Mouse (Mus musculus) thymus, adult 18-20 months (tissue): ENCODE measurements around the gene Tmem120b.

Source experiments
- DNase-seq, 2 experiments: peaks; one replicate each; pipeline ENCODE4 v3.0.0; 2022; ENCODE audit warnings: mixed read lengths in 2 of 2

Gene Tmem120b

GRCm38 (mm10) chr5:123141555-123142160, 73.4 kb downstream of the Tmem120b start:
- DNase-seq = peak in 1 of 2 experiments; percentile 71

- peak; percentile 67 to 75 for DNase-seq
Measured at GRCm38 (mm10) chr5:123142161-123143157, 74.2 kb downstream of the Tmem120b start, which contains the start of gene Setd1b. Gene Setd1b (plus strand): TSS chr5:123142193.

- no peak for DNase-seq
Measured at GRCm38 (mm10) chr5:123143251-123143970, 75.2 kb downstream of the Tmem120b start.

GRCm38 (mm10) chr5:123143971-123144745, 75.9 kb downstream of the Tmem120b start:
- DNase-seq = no peak

- DNase-seq = peak in 1 of 2 experiments; percentile 53
Measured at GRCm38 (mm10) chr5:123144746-123145590, 76.8 kb downstream of the Tmem120b start.

- DNase-seq = no peak
Measured at GRCm38 (mm10) chr5:123146357-123146756, 78.1 kb downstream of the Tmem120b start.

GRCm38 (mm10) chr5:123147569-123147968, 79.4 kb downstream of the Tmem120b start:
- DNase-seq = no peak

- DNase-seq = no peak
Measured at GRCm38 (mm10) chr5:123148073-123148722, 80.0 kb downstream of the Tmem120b start.

- DNase-seq = peak; percentile 75 to 88
Measured at GRCm38 (mm10) chr5:123149451-123150400, 81.5 kb downstream of the Tmem120b start.

GRCm38 (mm10) chr5:123150641-123151040, 82.4 kb downstream of the Tmem120b start:
- peak; percentile 83 to 92 for DNase-seq

- peak in 1 of 2 experiments; percentile 82 for DNase-seq
Measured at GRCm38 (mm10) chr5:123151077-123151476, 82.9 kb downstream of the Tmem120b start.

GRCm38 (mm10) chr5:123151707-123152362, 83.6 kb downstream of the Tmem120b start:
- DNase-seq = peak in 1 of 2 experiments; percentile 21

GRCm38 (mm10) chr5:123152901-123153300, 84.7 kb downstream of the Tmem120b start:
- DNase-seq = peak in 1 of 2 experiments; percentile 60

GRCm38 (mm10) chr5:123155425-123155824, 87.2 kb downstream of the Tmem120b start:
- peak in 1 of 2 experiments; percentile 70 for DNase-seq

- DNase-seq = no peak
Measured at GRCm38 (mm10) chr5:123156763-123157162, 88.5 kb downstream of the Tmem120b start.

GRCm38 (mm10) chr5:123157972-123158371, 89.8 kb downstream of the Tmem120b start:
- DNase-seq = no peak

- no peak for DNase-seq
Measured at GRCm38 (mm10) chr5:123159446-123159845, 91.2 kb downstream of the Tmem120b start.

- DNase-seq = no peak
Measured at GRCm38 (mm10) chr5:123159866-123160265, 91.7 kb downstream of the Tmem120b start.

GRCm38 (mm10) chr5:123160341-123160740, 92.1 kb downstream of the Tmem120b start:
- no peak for DNase-seq
